Mouse (Mus musculus) kidney, adult 2 months (tissue): ENCODE results near the gene Fyn.

Source experiments
- CTCF ChIP-seq: fragments of 200-500 bp; conservative IDR thresholded peaks from 2 replicates; pipeline ENCODE4 v1.5.1; 2011; ENCODE audit warnings: low read depth, mild to moderate bottlenecking, control low read depth, low read length, moderate library complexity, mixed read lengths; ENCODE audit not compliant: insufficient read depth, insufficient read length
- POLR2A ChIP-seq: fragments of 200-500 bp; IDR thresholded peaks from one replicate; pipeline ENCODE4 v1.6.1; 2011; ENCODE audit warnings: low read depth, low read length, control low read depth

DNA sequence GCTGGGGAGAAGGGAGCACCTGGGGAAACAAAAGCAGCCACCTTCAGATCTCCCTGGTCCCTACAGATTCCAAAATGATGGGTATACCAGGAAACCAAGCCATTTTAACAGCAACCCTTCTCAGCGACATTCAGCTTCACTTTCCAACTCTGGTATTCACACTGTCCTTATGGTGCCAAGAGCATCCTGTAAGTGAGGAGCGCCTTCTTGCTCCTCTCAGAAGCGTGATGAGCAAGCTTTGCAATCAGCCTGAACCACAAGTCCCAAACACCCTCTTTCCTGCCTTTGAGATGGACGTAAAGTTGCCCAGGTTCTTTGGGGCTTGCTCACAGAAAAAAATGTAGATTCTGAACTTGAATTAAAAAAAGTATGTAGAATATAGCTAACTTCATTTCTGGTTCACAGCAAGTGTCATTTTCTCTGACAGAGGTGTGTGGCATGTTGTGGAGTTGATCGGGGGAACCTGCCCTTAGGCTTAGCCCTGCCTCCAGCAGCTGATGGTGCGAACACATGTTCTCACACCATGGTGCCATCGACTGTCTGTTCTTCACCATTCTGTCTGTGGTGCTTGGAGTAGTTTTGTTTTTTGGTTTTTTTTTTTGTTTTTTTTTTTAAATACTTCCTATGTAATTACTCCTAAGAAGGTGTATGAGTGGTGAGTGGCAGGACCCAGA is 102.5 kb downstream of the Fyn start:
- TF ChIP-seq CTCF: no peak
- TF ChIP-seq POLR2A: no peak
